Mouse (Mus musculus) MEL (cell line): ENCODE data around the gene Gpr1. TPM values are rescaled to one million over a fixed set of nuclear protein-coding genes. Genes with fewer than 3 reads are reported as not detected.

ENCODE experiments used
- DNase-seq: peaks from one replicate; pipeline ENCODE4 v3.0.0; 2011; ENCODE audit warnings: low read depth, low spot score
- H3K27ac ChIP-seq: 2 replicates; pipeline ENCODE4 v1.5.1; 2012; ENCODE audit warnings: low read depth, mild to moderate bottlenecking, control low read depth, low read length, moderate library complexity; ENCODE audit not compliant: control insufficient read depth
- H3K27me3 ChIP-seq, 2 experiments: fragments of 150-350 bp in 1 of 2; sonication (generic) in 1 of 2; 2 replicates each; pipeline ENCODE4 v1.6.1; 2012; ENCODE audit warnings: low read length in 2 of 2, mild to moderate bottlenecking in 2 of 2, improper control_type of control experiment in 1 of 2, moderate library complexity in 1 of 2; ENCODE audit not compliant: insufficient read depth in 2 of 2, control insufficient read depth in 1 of 2
- H3K36me3 ChIP-seq, 2 experiments: 2 replicates each; pipeline ENCODE4 v1.6.1; 2012 to 2014; ENCODE audit warnings: low read length in 2 of 2, improper control_type of control experiment in 1 of 2, inconsistent platforms in 1 of 2, mild to moderate bottlenecking in 1 of 2; ENCODE audit not compliant: insufficient read depth in 2 of 2, control insufficient read depth in 1 of 2
- H3K4me1 ChIP-seq, 2 experiments: fragments of 150-350 bp in 1 of 2; sonication (generic) in 1 of 2; 2 replicates each; pipeline ENCODE4 v1.6.1; 2012; ENCODE audit warnings: low read length in 2 of 2, improper control_type of control experiment in 1 of 2, mild to moderate bottlenecking in 1 of 2; ENCODE audit not compliant: insufficient read depth in 2 of 2, control insufficient read depth in 1 of 2
- H3K4me3 ChIP-seq, 2 experiments: fragments of 150-350 bp in 1 of 2; sonication (generic) in 1 of 2; 2 replicates each; pipeline ENCODE4 v1.5.1; 2012; ENCODE audit warnings: low read depth in 2 of 2, low read length in 2 of 2, mild to moderate bottlenecking in 2 of 2, moderate library complexity in 2 of 2, control low read depth in 1 of 2, improper control_type of control experiment in 1 of 2; ENCODE audit not compliant: control insufficient read depth in 1 of 2, insufficient read depth in 1 of 2
- H3K79me2 ChIP-seq: 2 replicates; pipeline ENCODE4 v1.6.1; 2012; ENCODE audit warnings: mild to moderate bottlenecking, low read length, moderate library complexity; ENCODE audit not compliant: control insufficient read depth, poor library complexity, insufficient read depth
- H3K9ac ChIP-seq: 2 replicates; pipeline ENCODE4 v1.6.1; 2012; ENCODE audit warnings: low read depth, mild to moderate bottlenecking, control low read depth, low read length, moderate library complexity; ENCODE audit not compliant: control insufficient read depth, poor library complexity, severe bottlenecking
- H3K9me3 ChIP-seq: fragments of 150-350 bp; sonication (generic); replicated peaks from 2 replicates; pipeline ENCODE4 v1.6.1; 2012; ENCODE audit warnings: mild to moderate bottlenecking, low read length, improper control_type of control experiment, moderate library complexity; ENCODE audit not compliant: insufficient read depth
- CHD2 ChIP-seq: IDR thresholded peaks from 2 replicates; pipeline ENCODE4 v1.6.1; 2011; ENCODE audit warnings: low read length, improper control_type of control experiment
- EP300 ChIP-seq, 2 experiments: IDR thresholded peaks; 2 replicates each; pipeline ENCODE4 v1.6.1; 2011; ENCODE audit warnings: improper control_type of control experiment in 2 of 2, low read length in 2 of 2, low read depth in 1 of 2, mild to moderate bottlenecking in 1 of 2
- HCFC1 ChIP-seq: IDR thresholded peaks from 2 replicates; pipeline ENCODE4 v1.6.1; 2012; ENCODE audit warnings: low read depth, mild to moderate bottlenecking, inconsistent platforms, low read length, improper control_type of control experiment, moderate library complexity
- KAT2A ChIP-seq: conservative IDR thresholded peaks from 2 replicates; pipeline ENCODE4 v1.6.1; 2012; ENCODE audit warnings: low read depth, low read length, improper control_type of control experiment, inconsistent platforms
- MEF2A ChIP-seq: IDR thresholded peaks from 2 replicates; pipeline ENCODE4 v1.6.1; 2014; ENCODE audit warnings: low read depth, mild to moderate bottlenecking, inconsistent platforms, low read length, improper control_type of control experiment; ENCODE audit not compliant: poor library complexity, insufficient replicate concordance, severe bottlenecking; ENCODE audit errors: extremely low read depth
- MYC ChIP-seq: IDR thresholded peaks from 2 replicates; pipeline ENCODE4 v1.6.1; 2011; ENCODE audit warnings: low read depth, mild to moderate bottlenecking, low read length, improper control_type of control experiment, moderate library complexity
- NRF1 ChIP-seq: IDR thresholded peaks from 2 replicates; pipeline ENCODE4 v1.6.1; 2014; ENCODE audit warnings: low read depth, mild to moderate bottlenecking, inconsistent platforms, low read length, improper control_type of control experiment, moderate library complexity; ENCODE audit not compliant: poor library complexity, insufficient read depth, severe bottlenecking
- POLR2AphosphoS5 ChIP-seq: IDR thresholded peaks from 2 replicates; pipeline ENCODE4 v1.6.1; 2012; ENCODE audit warnings: low read depth, borderline replicate concordance, mild to moderate bottlenecking, inconsistent platforms, low read length, moderate library complexity, mixed read lengths
- TCF12 ChIP-seq: IDR thresholded peaks from 2 replicates; pipeline ENCODE4 v1.6.1; 2014; ENCODE audit warnings: low read depth, mild to moderate bottlenecking, inconsistent platforms, low read length, improper control_type of control experiment, moderate library complexity
- UBTF ChIP-seq: IDR thresholded peaks from 2 replicates; pipeline ENCODE4 v1.6.1; 2012; ENCODE audit warnings: low read depth, mild to moderate bottlenecking, inconsistent platforms, low read length, improper control_type of control experiment, moderate library complexity, borderline replicate concordance; ENCODE audit not compliant: insufficient read depth
- USF1 ChIP-seq: IDR thresholded peaks from 2 replicates; pipeline ENCODE4 v1.6.1; 2014; ENCODE audit warnings: low read depth, mild to moderate bottlenecking, inconsistent platforms, low read length, improper control_type of control experiment, moderate library complexity
- USF2 ChIP-seq, 2 experiments: IDR thresholded peaks; 2 replicates each; pipeline ENCODE4 v1.6.1; 2011 to 2012; ENCODE audit warnings: improper control_type of control experiment in 2 of 2, low read length in 2 of 2, borderline replicate concordance in 1 of 2, inconsistent platforms in 1 of 2, low read depth in 1 of 2, mild to moderate bottlenecking in 1 of 2; ENCODE audit not compliant: insufficient read depth in 1 of 2
- ZC3H11A ChIP-seq: IDR thresholded peaks from 2 replicates; pipeline ENCODE4 v1.6.1; 2012; ENCODE audit warnings: low read depth, mild to moderate bottlenecking, inconsistent platforms, low read length, improper control_type of control experiment
- polyA plus RNA-seq, 2 experiments: library from polyadenylated mRNA; stranded (reverse) in 1 of 2; unstranded in 1 of 2; fragments of >175 nt in 1 of 2; fragments of >200 nt in 1 of 2; gene quantifications; 2 replicates each; pipeline versions ENCODE4 v1.2.1 to v1.2.4; 2012; ENCODE audit warnings: low replicate concordance in 2 of 2, low read depth in 1 of 2; ENCODE audit not compliant: insufficient read length in 2 of 2, insufficient read depth in 1 of 2, missing spikeins in 1 of 2
- total RNA-seq: library from RNA; depleted of rRNA; stranded (reverse); fragments of 300-350 nt; gene quantifications from 2 replicates; pipeline ENCODE4 v1.2.3, GENCODE M21; 2012

The Gpr1 gene
- total and polyA plus RNA-seq, 3 experiments, result 0.04 TPM; not detected in 2

GRCm38 (mm10) chr1:63207607-63208006, 6.7 kb downstream of the Gpr1 start:
- H3K9ac ChIP-seq, result no peak overlapping the region
- H3K4me3 ChIP-seq, result no peak overlapping the region
- no peak for TF ChIP-seq NRF1
- no peak for TF ChIP-seq CHD2
- no peak for TF ChIP-seq HCFC1
- no peak for TF ChIP-seq MEF2A
- TF ChIP-seq UBTF, result no peak
- no peak for TF ChIP-seq KAT2A
- TF ChIP-seq USF1, result no peak
- no peak for TF ChIP-seq MYC
- no peak for TF ChIP-seq POLR2AphosphoS5
- TF ChIP-seq EP300 (IDR thresholded peaks at IDR 0.05; ENCODE audit: low read depth in 1 of 2, low read length in 2 of 2), result no peak
- no peak for TF ChIP-seq TCF12
- TF ChIP-seq ZC3H11A, result no peak
- no peaks in the 10 kb centered on the region for H3K79me2 ChIP-seq
- H3K36me3 ChIP-seq, result no peaks in the 10 kb centered on the region
- DNase-seq, result no peak
- H3K9me3 ChIP-seq, result no peaks in the 10 kb centered on the region
- no peaks in the 10 kb centered on the region for H3K4me1 ChIP-seq
- no peak overlapping the region for H3K27ac ChIP-seq
- no peaks in the 10 kb centered on the region for H3K27me3 ChIP-seq

- TF ChIP-seq USF2 (IDR thresholded peaks at IDR 0.05; ENCODE audit: borderline replicate concordance in 1 of 2, insufficient read depth in 1 of 2, low read depth in 1 of 2, low read length in 2 of 2), result no peak
- TF ChIP-seq, all 39 proteins: peak for 0
- Histone ChIP-seq H3K36me3 (no peaks in the 10 kb centered on the region), H3K9me3 (no peaks in the 10 kb centered on the region), H3K4me3 (no peak overlapping the region), H3K27me3 (no peaks in the 10 kb centered on the region), H3K9ac (no peak overlapping the region), H3K79me2 (no peaks in the 10 kb centered on the region), H3K27ac (no peak overlapping the region), H3K4me1 (no peaks in the 10 kb centered on the region)
- no peak for DNase-seq
These were observed 9.5 kb downstream of the Gpr1 start for GRCm38 (mm10) chr1:63204660-63205394.
